Mouse (Mus musculus) MEL (cell line): ENCODE measurements around the gene Vmn2r94. TPM values are rescaled to one million over a fixed set of nuclear protein-coding genes. Genes with fewer than 3 reads are reported as not detected.
A peak's percentile ranks its signal among the peaks of the same experiment; 100 is the strongest.

Source experiments
- DNase-seq: peaks from one replicate; pipeline ENCODE4 v3.0.0; 2011; ENCODE audit warnings: low read depth, low spot score
- H3K27ac ChIP-seq: 2 replicates; pipeline ENCODE4 v1.5.1; 2012; ENCODE audit warnings: low read depth, mild to moderate bottlenecking, control low read depth, low read length, moderate library complexity; ENCODE audit not compliant: control insufficient read depth
- H3K27me3 ChIP-seq, 2 experiments: fragments of 150-350 bp in 1 of 2; sonication (generic) in 1 of 2; 2 replicates each; pipeline ENCODE4 v1.6.1; 2012; ENCODE audit warnings: low read length in 2 of 2, mild to moderate bottlenecking in 2 of 2, improper control_type of control experiment in 1 of 2, moderate library complexity in 1 of 2; ENCODE audit not compliant: insufficient read depth in 2 of 2, control insufficient read depth in 1 of 2
- H3K36me3 ChIP-seq, 2 experiments: 2 replicates each; pipeline ENCODE4 v1.6.1; 2012 to 2014; ENCODE audit warnings: low read length in 2 of 2, improper control_type of control experiment in 1 of 2, inconsistent platforms in 1 of 2, mild to moderate bottlenecking in 1 of 2; ENCODE audit not compliant: insufficient read depth in 2 of 2, control insufficient read depth in 1 of 2
- H3K4me1 ChIP-seq, 2 experiments: fragments of 150-350 bp in 1 of 2; sonication (generic) in 1 of 2; 2 replicates each; pipeline ENCODE4 v1.6.1; 2012; ENCODE audit warnings: low read length in 2 of 2, improper control_type of control experiment in 1 of 2, mild to moderate bottlenecking in 1 of 2; ENCODE audit not compliant: insufficient read depth in 2 of 2, control insufficient read depth in 1 of 2
- H3K4me3 ChIP-seq, 2 experiments: fragments of 150-350 bp in 1 of 2; sonication (generic) in 1 of 2; 2 replicates each; pipeline ENCODE4 v1.5.1; 2012; ENCODE audit warnings: low read depth in 2 of 2, low read length in 2 of 2, mild to moderate bottlenecking in 2 of 2, moderate library complexity in 2 of 2, control low read depth in 1 of 2, improper control_type of control experiment in 1 of 2; ENCODE audit not compliant: control insufficient read depth in 1 of 2, insufficient read depth in 1 of 2
- H3K79me2 ChIP-seq: 2 replicates; pipeline ENCODE4 v1.6.1; 2012; ENCODE audit warnings: mild to moderate bottlenecking, low read length, moderate library complexity; ENCODE audit not compliant: control insufficient read depth, poor library complexity, insufficient read depth
- H3K9ac ChIP-seq: 2 replicates; pipeline ENCODE4 v1.6.1; 2012; ENCODE audit warnings: low read depth, mild to moderate bottlenecking, control low read depth, low read length, moderate library complexity; ENCODE audit not compliant: control insufficient read depth, poor library complexity, severe bottlenecking
- H3K9me3 ChIP-seq: fragments of 150-350 bp; sonication (generic); replicated peaks from 2 replicates; pipeline ENCODE4 v1.6.1; 2012; ENCODE audit warnings: mild to moderate bottlenecking, low read length, improper control_type of control experiment, moderate library complexity; ENCODE audit not compliant: insufficient read depth
- CHD1 ChIP-seq: IDR thresholded peaks from 2 replicates; pipeline ENCODE4 v1.6.1; 2012; ENCODE audit warnings: low read depth, mild to moderate bottlenecking, inconsistent platforms, low read length, improper control_type of control experiment
- ELF1 ChIP-seq: IDR thresholded peaks from 2 replicates; pipeline ENCODE4 v1.6.1; 2014; ENCODE audit warnings: low read depth, mild to moderate bottlenecking, inconsistent platforms, low read length, improper control_type of control experiment, moderate library complexity
- EP300 ChIP-seq, 2 experiments: IDR thresholded peaks; 2 replicates each; pipeline ENCODE4 v1.6.1; 2011; ENCODE audit warnings: improper control_type of control experiment in 2 of 2, low read length in 2 of 2, low read depth in 1 of 2, mild to moderate bottlenecking in 1 of 2
- ETS1 ChIP-seq: IDR thresholded peaks from 2 replicates; pipeline ENCODE4 v1.6.1; 2012; ENCODE audit warnings: low read depth, mild to moderate bottlenecking, inconsistent platforms, low read length, improper control_type of control experiment, moderate library complexity
- GATA1 ChIP-seq: IDR thresholded peaks from 2 replicates; pipeline ENCODE4 v1.6.1; 2011; ENCODE audit warnings: low read depth, low read length, improper control_type of control experiment
- TCF12 ChIP-seq: IDR thresholded peaks from 2 replicates; pipeline ENCODE4 v1.6.1; 2014; ENCODE audit warnings: low read depth, mild to moderate bottlenecking, inconsistent platforms, low read length, improper control_type of control experiment, moderate library complexity
- polyA plus RNA-seq, 2 experiments: library from polyadenylated mRNA; stranded (reverse) in 1 of 2; unstranded in 1 of 2; fragments of >175 nt in 1 of 2; fragments of >200 nt in 1 of 2; gene quantifications; 2 replicates each; pipeline versions ENCODE4 v1.2.1 to v1.2.4; 2012; ENCODE audit warnings: low replicate concordance in 2 of 2, low read depth in 1 of 2; ENCODE audit not compliant: insufficient read length in 2 of 2, insufficient read depth in 1 of 2, missing spikeins in 1 of 2
- total RNA-seq: library from RNA; depleted of rRNA; stranded (reverse); fragments of 300-350 nt; gene quantifications from 2 replicates; pipeline ENCODE4 v1.2.3, GENCODE M21; 2012; rRNA removed

The Vmn2r94 gene
- total and polyA plus RNA-seq, 3 experiments = under 0.01 TPM; not detected in 2

DNA sequence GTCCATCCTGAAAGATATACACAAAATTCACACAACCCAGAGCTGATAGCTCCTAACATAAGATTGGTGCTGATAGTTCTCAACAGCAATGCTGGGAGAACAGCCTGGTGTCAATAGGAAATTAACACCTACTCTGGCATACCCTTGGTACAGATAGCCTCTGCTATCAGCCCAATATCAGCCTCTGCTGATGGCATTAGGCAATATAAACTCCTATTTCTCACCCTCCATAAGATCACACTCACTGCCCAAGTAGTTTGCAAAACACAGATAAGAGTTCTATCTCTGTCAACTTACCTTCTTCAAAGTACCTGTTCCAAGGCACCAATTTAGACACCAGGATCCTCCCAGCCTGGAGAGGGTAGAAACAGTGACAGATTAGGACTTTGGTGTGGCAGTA, 56.3 kb downstream of the Vmn2r94 start:
- Histone ChIP-seq H3K4me3 (no peak overlapping the region), H3K9me3 (no peaks in the 10 kb centered on the region), H3K27ac (no peak overlapping the region), H3K27me3 (no peaks in the 10 kb centered on the region), H3K9ac (no peak overlapping the region), H3K4me1 (peaks cover 0 to 3% of the 10 kb centered on the region in 2 experiments; a peak in 2 of 4 replicates), H3K79me2 (no peaks in the 10 kb centered on the region), H3K36me3 (peaks cover 0 to 5% of the 10 kb centered on the region in 2 experiments; a peak in 2 of 4 replicates)
- peak; percentile 18 for DNase-seq
- no peak for TF ChIP-seq CHD1
- TF ChIP-seq ELF1 = no peak
- TF ChIP-seq GATA1 = peak; percentile 59
- TF ChIP-seq TCF12 = peak; percentile 54; the same call in 1 of the 2 replicates
- TF ChIP-seq EP300 (IDR thresholded peaks at IDR 0.05; ENCODE audit: low read depth in 1 of 2, low read length in 2 of 2) = peak; percentile 40 to 59; a peak in 3 of 4 replicates
- TF ChIP-seq ETS1 = peak; percentile 37; the same call in 1 of the 2 replicates

Other genes starting within 250 kb of the Vmn2r94 start
- gene Vmn2r124, start 228.3 kb downstream of the Vmn2r94 start, total RNA-seq = not detected in 2 replicates
- gene Vmn2r124, start 228.3 kb downstream of the Vmn2r94 start, polyA plus RNA-seq = not detected
- gene Vmn2r91, start 192.7 kb downstream of the Vmn2r94 start, total RNA-seq = not detected in 2 replicates
- not detected for gene Vmn2r91, start 192.7 kb downstream of the Vmn2r94 start, polyA plus RNA-seq
- gene Vmn2r92, start 125.9 kb downstream of the Vmn2r94 start, total RNA-seq = not detected in 2 replicates
- gene Vmn2r92, start 125.9 kb downstream of the Vmn2r94 start, polyA plus RNA-seq = under 1 TPM in 1 of 2 experiments, not detected in 1; 0.03 TPM
- not detected in 2 replicates for gene Vmn2r93, start 20.3 kb upstream of the Vmn2r94 start, total RNA-seq
- gene Vmn2r93, start 20.3 kb upstream of the Vmn2r94 start, polyA plus RNA-seq = not detected
- under 0.01 TPM in 1 of 2 replicates, not detected in the other for gene Vmn2r95, start 146.3 kb upstream of the Vmn2r94 start, total RNA-seq
- under 1 TPM in 1 of 2 experiments, not detected in 1; 0.01 TPM for gene Vmn2r95, start 146.3 kb upstream of the Vmn2r94 start, polyA plus RNA-seq